Mouse (Mus musculus): ENCODE measurements around the gene Llgl2.

DNA sequence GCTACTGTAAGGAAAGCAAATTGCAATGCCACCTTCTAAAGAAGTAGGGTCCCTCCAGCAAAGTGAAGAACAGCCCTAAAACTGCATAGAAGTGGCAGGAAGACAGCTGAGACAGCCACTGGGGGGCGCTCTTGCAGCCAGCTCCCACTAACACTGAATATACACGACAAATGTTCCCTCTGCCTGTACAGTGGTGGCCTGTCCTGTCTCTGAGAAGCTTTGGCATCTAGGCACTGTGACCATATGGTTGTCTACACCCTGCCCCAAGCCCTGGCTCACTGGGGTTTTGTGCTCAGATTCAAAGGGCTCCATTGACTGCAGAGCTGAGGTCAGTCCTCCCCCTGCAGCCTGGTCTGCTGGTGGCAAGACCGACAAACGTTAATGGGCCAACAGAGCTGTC lies 75.0 kb downstream of the Llgl2 start:
- TF ChIP-seq POLR2A (IDR thresholded peaks at IDR 0.05; ENCODE audit: extremely low read depth, insufficient read depth, low read length): no peak
- TF ChIP-seq CTCF (IDR thresholded peaks at IDR 0.05; ENCODE audit: extremely low read depth, insufficient read depth, low read length): peak; percentile 52

All from cortical plate, adult 2 months (tissue).